24 mouse cellular contexts compared by ENCODE assay signal in genomic region chr4:137200968-137201367, GRCm38 (mm10).
DNase-seq lines count a peak whose midpoint lies in the region; ATAC-seq lines count a peak whose summit lies in the region.
"Had no signal": no experiment of that assay in that cellular context is flagged by ENCODE, and none has a peak within 500 bp of the region (broad histone marks: within the 10 kb centered on the region; RNA-seq: fewer than 3 reads in every experiment).

No protein-coding gene starts in this region.

- no peaks in the 10 kb centered on the region for H3K27me3 ChIP-seq in kidney, embryonic 15.5 days
- no peaks in the 10 kb centered on the region for H3K27me3 ChIP-seq in embryonic facial prominence, embryonic 15.5 days
- H3K27me3 ChIP-seq in stomach, embryonic 15.5 days (replicated peaks): no peaks in the 10 kb centered on the region
- H3K27me3 ChIP-seq in neural tube, embryonic 15.5 days (replicated peaks): no peaks in the 10 kb centered on the region
- H3K27me3 ChIP-seq: Patski had no signal

- no peak overlapping the region for H3K27ac ChIP-seq in kidney, embryonic 15.5 days
- peak overlapping the region; percentile 44; the same call in 1 of the 2 replicates for H3K27ac ChIP-seq in embryonic facial prominence, embryonic 15.5 days (replicated peaks)
- peak overlapping the region; percentile 40; the same call in 1 of the 2 replicates for H3K27ac ChIP-seq in stomach, embryonic 15.5 days
- no peak overlapping the region for H3K27ac ChIP-seq in neural tube, embryonic 15.5 days (replicated peaks)
- H3K27ac ChIP-seq: hindbrain, embryonic 10.5 days; kidney, postnatal 0 days; limb, embryonic 12.5 days; liver, embryonic 12.5 days; midbrain, embryonic 13.5 days had no signal

- WGBS in kidney, embryonic 15.5 days: 83% methylated on average over 7 of the region's 7 CpGs
- 64% methylated on average over 7 of the region's 7 CpGs for WGBS in embryonic facial prominence, embryonic 15.5 days
- WGBS in stomach, embryonic 15.5 days: 67% methylated on average over 7 of the region's 7 CpGs
- WGBS in neural tube, embryonic 15.5 days: 90% methylated on average over 7 of the region's 7 CpGs

- H3K4me2 ChIP-seq in kidney, embryonic 15.5 days: no peak overlapping the region
- H3K4me2 ChIP-seq in embryonic facial prominence, embryonic 15.5 days (replicated peaks): no peak overlapping the region
- H3K4me2 ChIP-seq in stomach, embryonic 15.5 days: no peak overlapping the region
- H3K4me2 ChIP-seq in neural tube, embryonic 15.5 days: no peak overlapping the region
- H3K4me2 ChIP-seq: heart, embryonic 11.5 days; limb, embryonic 12.5 days; liver, embryonic 12.5 days; midbrain, embryonic 13.5 days had no signal

- H3K4me3 ChIP-seq in kidney, embryonic 15.5 days (replicated peaks): no peak overlapping the region
- no peak overlapping the region for H3K4me3 ChIP-seq in embryonic facial prominence, embryonic 15.5 days (replicated peaks)
- H3K4me3 ChIP-seq in stomach, embryonic 15.5 days (replicated peaks): no peak overlapping the region
- H3K4me3 ChIP-seq in neural tube, embryonic 15.5 days (replicated peaks): no peak overlapping the region
- H3K4me3 ChIP-seq: hindbrain, embryonic 10.5 days; limb, embryonic 12.5 days; liver, embryonic 12.5 days; midbrain, embryonic 13.5 days had no signal

- peaks cover 9% of the 10 kb centered on the region for H3K4me1 ChIP-seq in kidney, embryonic 15.5 days
- peaks cover 20% of the 10 kb centered on the region for H3K4me1 ChIP-seq in embryonic facial prominence, embryonic 15.5 days
- no peaks in the 10 kb centered on the region for H3K4me1 ChIP-seq in stomach, embryonic 15.5 days
- H3K4me1 ChIP-seq in neural tube, embryonic 15.5 days: peaks cover 12% of the 10 kb centered on the region

- no peaks in the 10 kb centered on the region for H3K36me3 ChIP-seq in kidney, embryonic 15.5 days
- H3K36me3 ChIP-seq in embryonic facial prominence, embryonic 15.5 days: no peaks in the 10 kb centered on the region
- no peaks in the 10 kb centered on the region for H3K36me3 ChIP-seq in stomach, embryonic 15.5 days
- H3K36me3 ChIP-seq in neural tube, embryonic 15.5 days: no peaks in the 10 kb centered on the region
- H3K36me3 ChIP-seq: G1E; hindbrain, embryonic 10.5 days; limb, embryonic 12.5 days; liver, embryonic 12.5 days; midbrain, embryonic 13.5 days had no signal

- H3K9ac ChIP-seq in kidney, embryonic 15.5 days: no peak overlapping the region
- no peak overlapping the region for H3K9ac ChIP-seq in embryonic facial prominence, embryonic 15.5 days
- H3K9ac ChIP-seq in stomach, embryonic 15.5 days: no peak overlapping the region
- no peak overlapping the region for H3K9ac ChIP-seq in neural tube, embryonic 15.5 days (replicated peaks)
- H3K9ac ChIP-seq: limb, embryonic 12.5 days; liver, embryonic 12.5 days; midbrain, embryonic 13.5 days had no signal

- DNase-seq in kidney, postnatal 36 days: no peak
- peak; percentile 63 to 73 for DNase-seq in urinary bladder, postnatal 36 days (ENCODE audit: low spot score in 2 of 2)
- DNase-seq in cerebellum, postnatal 25 days: no peak
- DNase-seq: adrenal gland, postnatal 36 days; cerebellum, adult 9-10 months; gastrocnemius, postnatal 10 days; heart, adult 11 months; kidney, adult 18-20 months; lung, adult 18-20 months; lung, postnatal 14 days had no signal

- ATAC-seq in kidney, embryonic 15.5 days (replicated peaks; ENCODE audit: low FRiP score): peak; percentile 31; the same call in 1 of the 2 replicates
- peak; percentile 49; the same call in 1 of the 2 replicates for ATAC-seq in embryonic facial prominence, embryonic 15.5 days (ENCODE audit: insufficient number of reproducible peaks, low FRiP score, low TSS enrichment, low read depth)
- peak; percentile 36; the same call in 1 of the 2 replicates for ATAC-seq in stomach, embryonic 15.5 days (ENCODE audit: insufficient read depth, low FRiP score, low read depth)
- ATAC-seq in neural tube, embryonic 15.5 days (ENCODE audit: low FRiP score): no peak
- ATAC-seq: forebrain, embryonic 14.5 days; inflammation-experienced regulatory T-cells, adult 6 months; liver, embryonic 12.5 days; midbrain, embryonic 13.5 days had no signal

- H3K9me3 ChIP-seq in kidney, embryonic 15.5 days (replicated peaks): no peaks in the 10 kb centered on the region
- H3K9me3 ChIP-seq in embryonic facial prominence, embryonic 15.5 days (replicated peaks): no peaks in the 10 kb centered on the region
- no peaks in the 10 kb centered on the region for H3K9me3 ChIP-seq in stomach, embryonic 15.5 days
- no peaks in the 10 kb centered on the region for H3K9me3 ChIP-seq in neural tube, embryonic 15.5 days (replicated peaks)
- H3K9me3 ChIP-seq: G1E; hindbrain, embryonic 10.5 days; limb, embryonic 12.5 days; liver, embryonic 12.5 days; midbrain, embryonic 13.5 days had no signal

Comparison
In these comparisons a context has a peak if more than half of its experiments do, and no peak if none do; other contexts are left out.
1. H3K27ac ChIP-seq: peak in embryonic facial prominence, embryonic 15.5 days (single experiment) and stomach, embryonic 15.5 days (single experiment); none in kidney, embryonic 15.5 days (single experiment) and neural tube, embryonic 15.5 days (single experiment).
2. DNase-seq: peak in urinary bladder, postnatal 36 days (2 of 2); none in kidney, postnatal 36 days (0 of 2) and cerebellum, postnatal 25 days (0 of 2).